Mouse (Mus musculus) adrenal gland, postnatal 4 days (tissue): ENCODE data around the gene Acsl5. TPM values are rescaled to one million over a fixed set of nuclear protein-coding genes. Genes with fewer than 3 reads are reported as not detected.

Experiments
- DNase-seq, 2 experiments: peaks; one replicate each; pipeline ENCODE4 v3.0.0; 2021 to 2022; ENCODE audit warnings: low spot score in 2 of 2, mixed read lengths in 2 of 2
- total RNA-seq, 2 experiments: library from RNA; stranded (reverse); gene quantifications; 2 replicates each; pipeline ENCODE4 v1.2.3; 2021

Acsl5 gene
- total RNA-seq, 2 experiments from 2014 or later: 55.7 to 89.0 TPM

DNA sequence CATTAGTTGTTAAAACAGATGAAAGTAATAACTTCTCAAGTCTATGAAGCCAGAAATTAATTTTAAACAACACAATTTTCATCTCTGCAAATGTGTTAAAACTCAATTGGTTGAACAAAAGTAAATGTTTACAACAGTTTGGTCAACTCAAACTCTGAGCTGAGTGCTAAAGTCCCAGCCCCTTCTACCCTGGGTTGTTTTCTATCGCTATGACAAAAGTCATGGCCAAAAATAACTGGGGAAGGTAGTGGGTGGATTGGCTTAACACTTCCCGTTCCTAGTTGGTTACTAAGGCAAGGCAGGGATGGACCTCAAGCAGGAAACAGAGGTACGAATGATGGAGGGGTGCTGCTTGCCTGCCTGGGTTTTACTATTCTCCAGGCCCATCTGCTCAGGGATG is 25.0 kb downstream of the Acsl5 start:
- no peak for DNase-seq

DNA sequence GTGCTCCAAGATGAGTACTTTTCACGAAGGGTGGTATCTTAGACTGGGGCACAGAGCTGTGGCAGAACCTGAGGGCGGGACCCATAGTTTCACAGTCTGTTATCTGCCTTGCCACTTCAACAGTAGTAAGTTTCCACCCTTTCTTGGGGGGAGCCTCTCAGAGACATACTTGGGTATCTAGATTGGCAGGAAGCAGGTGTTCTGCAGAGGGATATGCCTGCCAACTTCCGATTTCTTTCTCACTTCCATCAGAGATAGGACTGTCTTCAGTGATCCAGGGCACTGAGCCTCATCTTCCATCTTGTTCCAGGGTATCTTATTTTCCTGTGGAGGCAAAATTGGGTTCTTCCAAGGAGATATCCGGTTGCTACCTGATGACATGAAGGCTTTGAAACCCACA is 32.4 kb downstream of the Acsl5 start:
- DNase-seq: no peak

DNA sequence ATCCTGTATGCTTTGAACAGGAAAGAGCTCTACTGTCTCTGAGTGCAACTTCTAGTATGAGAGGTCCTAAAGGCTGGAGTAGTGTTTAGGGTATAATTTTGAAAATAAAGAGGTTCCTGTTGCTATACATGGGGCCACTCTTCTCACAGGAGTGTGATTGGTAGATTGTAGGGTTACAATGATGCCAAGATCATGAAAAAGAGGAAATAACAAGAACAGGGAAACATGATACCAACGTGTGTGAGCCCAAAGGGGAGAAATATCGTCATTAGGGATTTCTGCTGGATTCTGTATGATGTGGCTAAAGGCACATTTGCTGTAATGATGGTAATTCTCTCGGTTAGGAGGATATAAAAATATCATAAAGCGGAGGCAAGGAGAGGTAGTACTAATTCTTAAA is 34.3 kb downstream of the Acsl5 start:
- no peak for DNase-seq

DNA sequence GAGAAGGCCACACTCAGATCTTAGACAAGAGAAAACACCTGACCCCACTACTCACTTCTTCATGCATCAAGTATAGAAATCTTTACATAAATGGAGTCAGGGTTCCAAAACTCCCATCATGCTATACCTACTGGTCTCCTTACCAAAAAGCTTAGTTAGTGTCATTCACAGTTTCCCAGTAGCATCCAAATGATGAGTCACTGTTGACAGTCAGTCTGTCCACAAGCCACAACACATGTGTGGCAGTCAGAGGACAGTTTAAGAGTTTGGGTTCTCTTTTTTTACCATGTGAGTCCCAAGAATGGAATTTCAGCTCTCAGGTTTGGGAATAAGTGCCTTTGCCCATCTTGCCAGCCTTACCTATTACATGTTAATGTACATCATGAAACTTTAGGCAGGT is 37.2 kb downstream of the Acsl5 start:
- no peak for DNase-seq

DNA sequence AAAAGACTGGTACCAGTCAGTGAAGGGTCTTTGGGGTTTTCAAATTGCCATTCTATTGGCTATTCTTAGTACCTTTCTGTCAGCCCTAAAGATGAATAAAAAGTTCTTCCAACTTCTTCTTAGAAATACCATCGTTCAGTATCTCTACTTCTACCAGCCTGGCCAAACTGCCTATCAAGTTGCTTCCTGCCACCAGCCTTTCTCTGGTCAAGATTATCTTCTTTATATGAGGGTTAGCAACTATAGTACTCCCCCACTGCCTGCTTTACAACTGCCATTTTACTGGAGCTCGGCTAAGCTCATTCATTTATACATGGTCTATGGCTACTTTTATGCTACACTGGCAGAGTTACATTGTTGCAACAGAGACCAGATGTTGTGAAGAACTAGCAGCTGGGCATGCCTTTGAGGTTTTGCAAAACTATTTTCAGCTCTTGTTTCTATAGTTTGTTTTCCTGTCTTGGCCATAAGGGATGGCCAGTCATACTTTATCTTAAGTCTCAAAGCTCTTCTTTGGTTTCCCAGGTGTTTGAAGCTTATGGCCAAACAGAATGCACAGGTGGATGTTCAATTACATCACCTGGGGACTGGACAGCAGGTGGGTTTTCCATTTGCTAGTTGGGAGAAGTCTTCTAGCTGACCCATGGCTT is 39.0 kb downstream of the Acsl5 start:
- no peak for DNase-seq

DNA sequence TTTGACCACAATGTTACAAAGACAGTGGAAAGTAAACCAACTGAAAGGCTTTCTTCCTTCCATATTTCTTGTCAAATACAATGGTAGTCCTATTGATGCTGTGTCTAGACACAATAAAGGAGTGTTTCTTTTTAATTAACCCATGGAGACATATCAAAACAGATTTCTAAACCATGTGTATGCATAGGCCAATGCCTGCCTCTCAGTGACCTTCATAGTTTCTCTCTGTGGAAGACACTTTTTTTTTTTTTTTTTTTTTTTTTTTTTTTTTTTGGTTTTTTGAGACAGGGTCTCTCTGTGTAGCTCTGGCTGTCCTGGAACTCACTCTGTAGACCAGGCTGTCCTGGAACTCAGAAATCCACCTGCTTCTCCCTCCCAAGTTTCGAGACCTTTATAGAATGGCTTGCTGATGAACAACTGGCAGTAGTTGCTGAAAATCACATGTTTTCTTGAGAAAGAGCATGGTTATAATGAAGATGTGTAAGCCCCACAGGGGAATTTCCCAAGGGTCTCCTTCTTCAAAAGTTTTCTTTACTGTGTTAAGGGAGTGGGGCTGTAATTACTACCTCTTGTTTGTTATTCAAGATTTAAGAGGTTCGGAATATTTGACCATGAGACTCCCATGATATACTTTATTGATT is 40.6 kb downstream of the Acsl5 start:
- no peak for DNase-seq

DNA sequence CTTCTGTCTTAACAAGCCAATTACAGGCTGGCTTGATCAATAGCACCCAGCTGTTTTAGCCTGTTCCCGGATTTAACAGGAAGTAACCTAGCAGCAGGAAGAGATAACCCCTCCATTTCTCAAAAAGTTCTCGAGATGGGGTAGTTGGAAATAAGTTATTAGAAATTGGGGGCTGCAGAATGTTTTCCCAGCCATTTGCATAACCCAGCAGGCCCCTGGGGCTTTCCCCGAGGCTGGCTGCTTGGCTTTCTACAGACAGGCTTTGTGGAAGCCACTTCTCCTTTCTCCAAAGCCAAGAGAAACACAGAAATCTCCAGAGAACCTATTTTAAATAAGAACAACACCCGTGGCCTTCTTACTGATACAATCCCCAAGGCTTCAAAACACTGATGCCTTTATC is 41.4 kb downstream of the Acsl5 start:
- DNase-seq: no peak

DNA sequence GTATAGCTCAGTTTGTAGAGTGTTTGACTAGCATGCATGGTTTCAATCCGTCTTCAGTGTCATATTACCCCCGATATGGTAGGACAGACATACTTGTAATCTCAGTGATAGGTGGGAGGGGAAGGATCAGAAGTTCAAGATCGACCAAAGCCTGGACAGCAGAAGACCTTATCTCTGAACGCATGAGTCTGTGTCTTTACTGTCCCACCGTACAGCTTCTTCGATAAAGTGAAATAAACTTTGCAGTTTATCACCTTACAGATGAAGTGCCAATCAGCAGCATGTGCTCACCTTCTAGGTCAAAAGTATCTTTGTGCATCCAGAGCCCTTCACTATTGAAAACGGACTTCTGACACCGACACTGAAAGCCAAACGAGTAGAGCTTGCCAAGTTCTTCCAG is 43.3 kb downstream of the Acsl5 start:
- no peak for DNase-seq

DNA sequence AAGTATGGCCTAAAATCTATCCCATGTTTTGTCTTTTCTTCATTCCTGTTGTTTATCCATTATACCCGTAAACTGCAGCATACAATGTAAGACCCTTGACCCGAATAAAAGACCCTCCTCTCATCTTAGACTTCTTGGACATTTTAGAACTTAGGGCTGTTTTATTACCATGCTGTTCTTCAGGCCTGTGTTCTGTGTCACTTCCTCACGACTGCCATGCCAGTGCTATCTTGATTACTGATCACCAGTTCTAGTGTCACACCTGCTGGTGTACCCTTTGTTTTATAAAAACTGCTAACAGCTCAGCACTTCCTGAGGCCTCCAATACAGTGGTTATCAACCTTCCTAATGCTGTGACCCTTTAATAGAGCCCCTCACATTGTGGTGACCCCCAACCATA is 43.8 kb downstream of the Acsl5 start:
- DNase-seq: no peak

DNA sequence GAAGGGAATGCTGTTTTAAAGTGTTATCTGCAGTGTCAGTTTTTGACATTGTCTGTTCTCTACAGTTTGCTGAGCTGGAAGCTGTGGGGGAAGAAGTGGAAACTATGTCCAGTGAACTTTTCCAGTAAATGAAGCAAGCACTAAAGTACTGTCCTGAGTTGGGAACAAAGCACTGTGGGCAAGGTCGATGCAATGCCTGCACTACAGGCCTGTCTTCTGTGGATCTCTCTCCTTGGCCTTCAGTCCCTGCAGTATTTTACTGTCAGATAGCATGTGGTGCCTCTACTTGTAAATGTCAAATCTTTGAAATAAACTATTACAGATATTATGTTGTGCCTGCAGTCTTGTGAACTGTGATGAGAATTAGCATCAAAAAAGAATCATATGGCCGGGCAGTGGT is 44.6 kb downstream of the Acsl5 start:
- DNase-seq: no peak

DNA sequence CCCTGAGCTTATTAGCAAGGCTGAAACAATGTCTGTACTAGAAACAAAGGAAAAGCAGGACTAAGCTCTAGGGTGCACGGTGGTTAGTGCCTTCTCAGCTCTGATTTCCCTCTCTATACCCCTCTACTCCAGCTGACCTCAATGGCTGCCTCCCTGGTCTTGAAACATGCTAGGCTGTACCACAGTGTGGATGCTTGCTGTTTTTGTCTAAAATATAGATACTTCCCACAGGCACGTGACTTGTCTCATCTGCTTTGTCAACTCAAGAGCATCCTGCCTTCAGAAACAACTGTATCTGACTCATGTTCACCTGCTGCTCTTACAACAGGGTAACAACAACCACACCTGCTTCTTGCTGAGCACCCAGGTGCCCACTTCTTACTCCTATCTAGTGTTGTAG is 45.8 kb downstream of the Acsl5 start:
- DNase-seq: no peak

DNA sequence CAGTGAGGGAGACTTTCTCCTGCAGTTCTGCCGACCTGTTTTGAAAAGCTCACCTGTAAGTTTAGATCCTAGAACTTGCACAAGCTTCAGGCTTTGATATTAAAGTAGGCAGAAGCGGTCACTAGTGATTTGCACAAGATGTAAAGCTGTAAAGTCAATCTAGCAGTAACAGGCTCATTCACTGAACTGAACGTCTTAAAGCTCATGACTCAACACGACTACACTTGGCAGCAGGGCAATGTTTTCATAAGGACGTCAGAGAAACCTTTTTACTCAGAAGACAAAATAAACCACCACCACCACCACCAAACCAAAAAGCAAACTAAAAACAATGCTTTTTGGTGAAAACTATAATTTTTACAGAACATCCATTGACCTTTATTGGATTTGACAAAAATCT is 46.2 kb downstream of the Acsl5 start:
- DNase-seq: no peak

DNA sequence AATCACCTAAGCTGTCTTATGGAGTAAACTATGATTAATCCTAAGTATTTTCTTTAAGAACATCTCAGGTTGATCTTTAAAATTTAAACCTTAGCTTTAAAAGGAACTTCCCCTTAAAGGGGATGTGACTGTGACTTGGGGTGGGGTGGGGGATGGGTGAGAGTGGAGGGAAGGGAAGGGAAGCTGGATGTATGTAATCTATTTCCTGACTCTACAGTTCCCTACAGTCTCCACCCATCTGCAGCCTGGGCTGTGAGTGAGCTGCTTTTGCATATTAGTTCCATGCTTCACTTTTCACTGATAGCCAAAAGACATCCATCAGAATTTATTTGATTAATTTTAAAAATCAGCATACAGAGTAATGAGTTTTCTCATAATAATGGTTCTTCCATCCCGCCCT is 47.6 kb downstream of the Acsl5 start:
- DNase-seq: no peak

DNA sequence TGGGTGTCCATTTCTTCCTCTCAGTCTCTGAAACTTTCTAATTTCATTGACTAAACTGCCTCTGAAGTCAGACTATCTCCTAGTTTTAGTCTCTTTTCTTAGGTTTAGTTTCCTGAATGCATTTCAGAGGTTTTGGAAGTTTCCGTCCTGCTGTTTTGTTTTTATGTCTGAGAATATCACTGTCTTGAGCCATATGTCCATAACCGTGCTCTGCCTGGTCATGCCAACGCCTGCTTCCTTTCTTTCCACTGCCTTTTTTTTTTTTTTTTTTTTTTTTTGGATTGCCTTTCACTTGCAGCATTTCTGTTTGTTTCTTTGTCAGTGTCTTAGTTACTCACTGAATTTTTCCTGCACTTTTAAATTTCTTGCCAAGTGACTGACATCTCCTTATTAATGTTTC is 48.8 kb downstream of the Acsl5 start:
- no peak for DNase-seq

DNA sequence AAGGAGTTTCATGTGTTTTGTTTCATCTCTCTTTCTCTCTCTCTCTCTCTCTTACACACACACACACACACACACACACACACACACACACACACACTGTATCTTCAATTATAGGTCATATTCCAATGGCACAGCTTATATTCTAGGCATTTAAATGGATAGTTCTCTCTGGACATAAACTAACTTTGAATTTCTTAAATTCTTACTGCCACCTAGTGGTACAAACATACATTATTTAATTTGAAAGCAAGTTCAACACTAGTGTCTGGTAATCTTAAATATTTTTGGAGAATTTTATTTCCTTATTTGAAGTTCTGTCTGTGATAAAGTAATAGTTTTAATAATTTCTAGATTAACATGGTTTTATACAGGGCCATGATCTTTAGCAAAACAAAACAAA is 53.3 kb downstream of the Acsl5 start:
- DNase-seq: no peak

DNA sequence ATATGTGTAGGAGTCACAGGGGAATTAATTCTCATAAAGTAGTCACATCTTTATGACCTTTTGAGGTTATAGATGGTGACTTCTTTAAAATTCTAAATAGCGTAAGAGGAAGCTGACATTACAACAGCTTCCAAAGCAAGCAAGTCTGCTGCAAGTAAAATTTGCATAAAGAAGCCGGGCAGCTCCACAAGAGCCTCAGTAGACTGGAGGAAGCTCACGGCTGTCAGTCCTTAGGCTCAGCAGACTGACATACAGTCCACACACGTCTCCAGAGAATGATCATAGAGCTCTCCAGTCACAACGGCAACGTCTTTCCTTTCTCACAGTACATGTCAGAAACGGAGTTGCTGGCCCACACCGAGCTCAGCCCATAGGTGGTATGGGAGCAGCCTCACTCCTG is 60.1 kb downstream of the Acsl5 start:
- no peak for DNase-seq

DNA sequence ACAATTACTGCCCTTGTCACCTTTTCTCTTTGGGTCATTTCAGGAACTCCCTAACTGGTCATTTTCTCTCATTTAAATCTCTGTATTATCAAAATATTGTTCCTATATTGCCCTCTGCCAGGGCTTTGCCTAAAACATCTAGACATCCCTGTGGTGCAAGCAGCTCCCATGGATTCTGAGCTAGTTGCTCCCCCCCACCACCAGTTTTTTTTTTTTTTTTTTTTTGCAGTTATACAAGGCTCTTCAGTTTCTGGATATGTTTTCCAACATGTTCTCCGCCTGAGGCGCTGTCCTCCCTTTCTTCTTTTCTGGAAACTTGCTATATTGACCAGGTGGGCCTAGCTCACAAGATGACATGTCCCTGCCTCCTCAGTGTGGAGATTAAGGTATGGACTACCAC is 61.9 kb downstream of the Acsl5 start:
- DNase-seq: no peak

DNA sequence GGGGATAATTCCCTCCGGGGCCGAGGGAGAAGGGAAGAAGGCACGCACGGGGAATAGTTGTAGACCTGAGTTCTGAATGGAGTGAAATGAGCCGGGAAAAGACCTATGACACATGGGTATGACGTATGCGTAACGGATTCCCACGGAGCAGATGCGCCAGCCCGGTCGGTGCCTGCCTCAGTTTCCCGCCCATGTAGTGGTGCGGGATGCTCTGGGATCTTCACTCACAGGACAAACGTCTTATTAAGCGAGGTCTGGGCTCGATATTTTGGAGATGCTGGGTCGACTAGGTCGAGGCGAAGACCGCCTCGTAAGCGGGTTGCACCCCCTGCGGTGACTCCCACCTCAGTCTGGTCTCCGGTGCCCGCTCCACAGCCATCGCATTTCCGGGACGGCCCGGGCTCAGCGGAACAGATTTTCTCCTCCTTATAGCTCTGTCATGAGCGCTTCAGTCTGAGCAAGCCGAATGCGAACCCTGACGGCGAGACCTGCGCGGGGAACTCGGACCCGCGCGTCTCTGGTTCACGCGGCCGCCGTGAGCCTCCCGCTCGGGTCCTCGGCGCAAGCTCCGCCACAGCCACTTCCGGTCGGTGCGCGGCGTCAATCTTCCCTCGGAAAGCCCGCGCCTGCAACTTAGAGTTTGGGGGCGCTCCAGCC is 63.8 kb downstream of the Acsl5 start, which contains the start of gene Zdhhc6:
Gene Zdhhc6, minus strand, starts transcription at position 581 of the 657 bp plus-strand sequence.
- DNase-seq: peak; percentile 56 to 66

DNA sequence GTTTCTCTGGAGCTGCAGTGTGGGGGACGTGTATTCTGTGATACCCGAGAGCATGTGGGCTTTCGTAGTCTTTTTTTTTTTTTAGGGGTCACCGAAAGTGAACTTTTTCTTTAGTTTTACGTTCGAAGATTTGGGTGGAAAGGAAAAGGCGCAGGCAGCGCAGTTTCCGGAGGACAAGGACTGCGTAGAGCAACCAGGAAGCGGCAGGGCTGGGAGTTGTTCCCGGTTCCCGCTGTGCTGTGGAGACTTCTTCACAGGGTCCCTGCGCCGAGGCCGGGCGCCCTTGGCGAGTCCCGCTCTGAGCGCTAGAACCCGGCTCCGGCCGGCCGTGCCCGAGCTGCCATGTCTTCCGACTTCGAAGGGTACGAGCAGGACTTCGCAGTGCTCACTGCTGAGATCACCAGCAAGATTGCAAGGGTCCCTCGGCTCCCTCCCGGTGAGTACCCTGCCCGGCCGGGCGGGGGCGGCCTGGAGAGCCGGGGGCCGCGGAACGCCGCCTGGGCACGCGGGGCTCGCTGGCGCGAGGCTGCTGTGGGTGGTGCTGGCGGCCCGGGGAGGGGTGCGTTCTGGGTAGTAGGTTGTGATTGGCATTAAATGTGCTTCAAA is 64.5 kb downstream of the Acsl5 start, which contains the start of gene Vti1a:
Gene Vti1a, plus strand, starts transcription at position 187 of the 606 bp plus-strand sequence.
- DNase-seq: peak; percentile 62 to 80

DNA sequence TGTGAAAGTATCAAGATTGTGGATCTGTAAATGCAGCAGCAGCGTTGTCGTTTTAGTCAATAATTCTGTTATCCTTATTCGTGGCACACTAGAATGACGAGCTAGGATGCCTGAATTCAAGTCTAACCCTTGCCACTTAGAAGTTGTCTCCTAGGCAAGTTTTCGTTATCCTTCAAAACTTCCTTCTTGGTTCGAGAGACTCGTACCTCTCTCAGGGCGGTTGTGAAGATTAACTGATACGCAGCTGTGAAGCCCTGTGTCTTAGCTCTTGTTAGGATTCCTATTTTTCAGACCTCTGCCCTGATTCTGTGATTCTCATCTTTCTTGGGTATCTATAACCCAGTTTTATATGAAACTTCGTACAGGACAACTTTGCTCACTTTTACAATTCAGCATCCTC is 65.2 kb downstream of the Acsl5 start:
- DNase-seq: no peak

DNA sequence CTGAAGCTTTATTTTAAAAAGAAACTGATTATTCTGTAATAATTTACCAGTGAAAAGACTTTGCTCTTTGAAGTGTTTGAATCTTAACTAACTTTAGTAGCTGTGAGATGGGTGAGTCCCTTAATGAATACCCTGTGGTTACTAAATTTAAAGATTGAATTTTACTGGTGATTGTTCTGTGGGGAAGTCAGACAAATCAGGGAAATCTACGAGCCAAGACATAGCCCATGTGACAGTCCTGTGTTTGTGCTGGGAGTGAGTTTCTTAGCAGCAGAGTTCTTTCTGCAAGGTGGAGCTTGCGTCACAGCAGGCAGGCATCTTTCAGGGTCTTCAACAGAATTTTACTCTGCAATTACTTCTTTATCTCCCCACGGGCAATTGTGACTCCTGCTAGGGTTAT is 67.3 kb downstream of the Acsl5 start:
- no peak for DNase-seq

DNA sequence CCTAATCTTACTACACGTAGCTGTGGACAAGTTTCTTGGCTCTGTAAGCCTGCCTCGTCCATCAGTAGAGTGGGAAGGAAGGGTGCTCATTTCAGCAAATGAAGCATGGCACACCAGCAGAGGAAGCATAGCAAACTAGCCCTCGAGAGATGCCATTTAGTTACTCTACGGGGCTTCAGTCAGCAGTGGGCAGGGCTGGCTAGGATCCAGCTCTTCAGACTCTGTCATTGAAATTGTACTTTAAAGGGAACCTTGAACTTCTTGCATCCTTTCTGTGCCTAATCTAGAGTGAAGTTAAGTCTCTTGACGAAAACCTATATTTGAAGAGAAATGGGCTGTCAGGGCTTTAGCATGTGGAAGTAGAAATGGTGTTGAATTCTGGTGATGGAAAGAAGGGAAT is 67.8 kb downstream of the Acsl5 start:
- DNase-seq: no peak
